Mouse (Mus musculus) naive thymus-derived CD4-positive, alpha-beta T cell, adult 2 months (primary cell): Measurements from ENCODE around the gene Gapt.

ENCODE experiments used
- DNase-seq: peaks from one replicate; pipeline ENCODE4 v3.0.0-alpha.2; 2011; ENCODE audit warnings: low read depth

The Gapt gene

GRCm38 (mm10) chr13:110346707-110347106 lies 10.3 kb downstream of the Gapt start:
- no peak for DNase-seq

GRCm38 (mm10) chr13:110342602-110343001 lies 14.4 kb downstream of the Gapt start:
- DNase-seq: no peak

GRCm38 (mm10) chr13:110332958-110333597 lies 23.9 kb downstream of the Gapt start:
- DNase-seq: no peak

- no peak for DNase-seq
These were observed 38.3 kb downstream of the Gapt start for GRCm38 (mm10) chr13:110318746-110319145.

- no peak for DNase-seq
These were observed 49.8 kb downstream of the Gapt start for GRCm38 (mm10) chr13:110307188-110307587.
